Mouse (Mus musculus): ENCODE data around the gene Selplg.
"Not testable (repeated sequence)": the region's sequence is repeated elsewhere in the genome, so short reads cannot be mapped to it uniquely, and the experiment has no call there.

DNA sequence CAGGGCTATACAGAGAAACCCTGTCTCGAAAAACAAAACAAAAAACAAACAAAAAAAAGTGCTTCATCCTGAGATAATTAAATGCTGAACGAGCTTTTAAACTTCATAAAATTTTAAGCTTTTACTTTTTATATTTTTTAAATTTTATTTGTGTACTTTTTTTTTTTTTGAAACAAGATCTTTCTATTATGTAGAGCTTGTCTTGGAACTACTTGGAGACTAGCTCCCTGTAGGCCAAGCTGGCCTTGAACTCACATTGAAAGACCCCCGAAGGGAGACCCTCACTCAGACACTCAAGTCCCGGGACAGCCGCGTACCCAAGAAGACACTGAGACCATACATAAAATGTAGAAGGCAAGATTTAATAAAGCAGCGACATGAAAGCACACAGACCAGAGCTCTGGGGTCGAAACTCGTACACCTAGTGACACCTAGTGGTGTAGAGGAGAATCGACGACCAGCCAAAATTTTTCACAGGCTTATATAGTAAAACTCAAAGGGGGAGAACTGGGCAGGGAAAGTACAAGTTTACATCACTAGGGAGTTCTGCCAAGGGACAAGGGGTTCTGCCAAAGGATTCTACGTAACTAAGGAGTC, 20.5 kb downstream of the Selplg start:
- not testable (repeated sequence) for TF ChIP-seq CTCF, POLR2A (IDR thresholded peaks at IDR 0.05; ENCODE audit: extremely low read depth, insufficient read depth, low read length)

Measured in cortical plate, adult 2 months (tissue).